Mouse (Mus musculus) monocyte, adult 5-6 weeks (primary cell): ENCODE data around the gene Qser1. TPM values are rescaled to one million over a fixed set of nuclear protein-coding genes. Genes with fewer than 3 reads are reported as not detected.
"Not testable (repeated sequence)": the region's sequence is repeated elsewhere in the genome, so short reads cannot be mapped to it uniquely, and the experiment has no call there.

Source experiments
- ATAC-seq: fragments of 153-309, 156-312 bp; replicated peaks from 2 replicates; pipeline ENCODE4 v1.8.0; 2017; ENCODE audit warnings: mild to moderate bottlenecking; ENCODE audit not compliant: low TSS enrichment, insufficient number of reproducible peaks, severe bottlenecking, poor library complexity, low FRiP score
- total RNA-seq: library from RNA; stranded (forward); fragments of 200-1000, 200-491, 200-594 nt; gene quantifications from 3 replicates; pipeline ENCODE4 v1.2.3, GENCODE M21; 2017

Qser1 gene
- 4.3 to 6.5 TPM (median 4.5 TPM) in 3 replicates for total RNA-seq

GRCm38 (mm10) chr2:104816371-104816827, at the start of gene Qser1:
Qser1 (minus strand) TSS chr2:104816760.
- ATAC-seq, result no peak

- ATAC-seq, result no peak
Measured at GRCm38 (mm10) chr2:104864176-104864860, 47.8 kb upstream of the Qser1 start.

- no peak for ATAC-seq
Measured at GRCm38 (mm10) chr2:104860426-104860825, 43.9 kb upstream of the Qser1 start.

- ATAC-seq, result no peak
Measured at GRCm38 (mm10) chr2:104859060-104859459, 42.5 kb upstream of the Qser1 start.

GRCm38 (mm10) chr2:104858083-104858482, 41.5 kb upstream of the Qser1 start:
- ATAC-seq, result not testable (repeated sequence)

- no peak for ATAC-seq
Measured at GRCm38 (mm10) chr2:104856218-104856617, 39.7 kb upstream of the Qser1 start.

GRCm38 (mm10) chr2:104855732-104856131, 39.2 kb upstream of the Qser1 start:
- no peak for ATAC-seq

- ATAC-seq, result no peak
Measured at GRCm38 (mm10) chr2:104854836-104855235, 38.3 kb upstream of the Qser1 start.

GRCm38 (mm10) chr2:104852546-104852945, 36.0 kb upstream of the Qser1 start:
- no peak for ATAC-seq

- ATAC-seq, result no peak
Measured at GRCm38 (mm10) chr2:104851686-104852085, 35.1 kb upstream of the Qser1 start.

GRCm38 (mm10) chr2:104849991-104850359, 33.4 kb upstream of the Qser1 start:
- no peak for ATAC-seq

GRCm38 (mm10) chr2:104849276-104849990, 32.9 kb upstream of the Qser1 start, which contains the start of gene Prrg4:
Prrg4 (minus strand) TSS chr2:104849876.
- ATAC-seq, result 0 out of 2 replicates have a peak, but pooled peaks have one; percentile 34

GRCm38 (mm10) chr2:104848235-104849161, 31.9 kb upstream of the Qser1 start:
- ATAC-seq, result peak; percentile 29; the same call in 1 of the 2 replicates

GRCm38 (mm10) chr2:104847645-104848044, 31.1 kb upstream of the Qser1 start:
- no peak for ATAC-seq

GRCm38 (mm10) chr2:104846638-104847414, 30.3 kb upstream of the Qser1 start:
- no peak for ATAC-seq

GRCm38 (mm10) chr2:104842559-104842958, 26.0 kb upstream of the Qser1 start:
- no peak for ATAC-seq

GRCm38 (mm10) chr2:104841736-104842135, 25.2 kb upstream of the Qser1 start:
- ATAC-seq, result no peak

- ATAC-seq, result no peak
Measured at GRCm38 (mm10) chr2:104840974-104841373, 24.4 kb upstream of the Qser1 start.
